ENCODE assay signal across 8 mouse cellular contexts in the genomic region with DNA sequence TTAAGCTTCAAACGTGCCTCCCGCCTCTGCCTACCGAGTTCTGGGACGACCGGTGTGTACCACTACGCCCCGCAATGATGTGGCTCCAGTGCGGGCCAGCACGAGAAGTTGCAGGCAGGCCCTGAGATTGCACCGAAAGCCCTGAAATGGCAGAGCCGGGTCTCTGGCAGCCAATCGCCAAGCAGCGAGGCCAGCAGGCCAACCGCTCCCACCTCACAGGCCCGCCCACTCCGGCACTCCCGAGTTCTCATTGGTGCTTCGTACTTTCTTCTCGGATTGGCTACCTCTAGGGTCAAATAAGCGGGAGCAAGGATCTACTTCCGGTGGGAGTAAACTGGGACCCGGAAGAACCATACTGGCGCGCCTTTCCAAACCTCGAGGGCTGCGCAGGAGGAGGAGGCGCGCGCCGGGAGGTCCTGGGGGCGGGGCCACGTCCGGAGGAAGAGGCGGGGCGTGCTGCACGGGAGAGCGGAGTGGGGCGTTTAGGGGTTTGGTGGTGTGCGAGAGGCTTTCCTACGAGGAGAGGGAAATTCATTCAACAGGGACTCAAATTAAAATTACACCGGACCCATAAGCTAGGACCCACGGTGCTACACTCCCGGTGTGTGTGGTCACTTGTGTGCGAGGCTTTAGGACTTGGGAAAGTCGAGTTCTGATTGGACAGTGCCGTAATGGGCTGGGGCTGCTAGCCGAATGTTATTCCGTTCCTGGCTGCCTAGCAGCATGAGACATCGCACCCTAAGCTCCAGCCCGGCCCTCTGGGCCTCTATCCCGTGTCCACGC. TPM values are rescaled to one million over a fixed set of nuclear protein-coding genes. Genes with fewer than 3 reads are reported as not detected.
DNase-seq lines count a peak whose midpoint lies in the region; ATAC-seq and TF ChIP-seq lines count a peak whose summit lies in the region.

A gene (plus strand): TSS at position 440 of the 783 bp plus-strand sequence.

- peaks cover 39% of the 10 kb centered on the region for H3K36me3 ChIP-seq in embryonic facial prominence, embryonic 14.5 days (ENCODE audit: control insufficient read depth, insufficient read depth, low read length)
- no peaks in the 10 kb centered on the region; the same call in 1 of the 2 replicates for H3K36me3 ChIP-seq in heart, adult 2 months (ENCODE audit: control insufficient read depth, insufficient read depth, low read length)
- peaks cover 63% of the 10 kb centered on the region for H3K36me3 ChIP-seq in limb, embryonic 13.5 days
- peaks cover 21% of the 10 kb centered on the region; the same call in 1 of the 2 replicates for H3K36me3 ChIP-seq in midbrain, embryonic 16.5 days (ENCODE audit: control insufficient read depth, insufficient read depth, low read length)

- TF ChIP-seq CTCF in heart, adult 2 months (IDR thresholded peaks at IDR 0.05): no peak; the same call in 1 of the 2 replicates

- H3K27me3 ChIP-seq in embryonic facial prominence, embryonic 14.5 days (replicated peaks; ENCODE audit: control insufficient read depth, insufficient read depth, low read length): no peaks in the 10 kb centered on the region
- H3K27me3 ChIP-seq in heart, adult 2 months (ENCODE audit: control insufficient read depth, insufficient read depth, low read length): no peaks in the 10 kb centered on the region
- H3K27me3 ChIP-seq in limb, embryonic 13.5 days: no peaks in the 10 kb centered on the region
- no peaks in the 10 kb centered on the region for H3K27me3 ChIP-seq in midbrain, embryonic 16.5 days (ENCODE audit: control insufficient read depth, insufficient read depth, low read depth, low read length)

- H3K79me2 ChIP-seq in heart, adult 2 months (replicated peaks; ENCODE audit: control insufficient read depth, insufficient read depth, low read length): no peaks in the 10 kb centered on the region

- peak; percentile 100 for DNase-seq in 3T3-L1 (ENCODE audit: low read depth, low spot score)
- DNase-seq in adrenal gland, postnatal 4 days (ENCODE audit: low spot score in 2 of 2): peak; percentile 84 to 97
- DNase-seq in embryonic facial prominence, embryonic 14.5 days (ENCODE audit: low spot score): peak; percentile 100
- DNase-seq in heart, adult 2 months: peak; percentile 96 to 99
- DNase-seq in kidney, adult 8-10 months: peak; percentile 99 to 100
- peak; percentile 92 to 98 for DNase-seq in spleen, postnatal 10 days (ENCODE audit: low spot score in 2 of 2)

- TF ChIP-seq POLR2A in heart, adult 2 months (IDR thresholded peaks at IDR 0.05; ENCODE audit: insufficient read depth, low read depth, low read length): peak; percentile 92

- peak within 1 kb of the TSS; percentile 92 for H3K4me2 ChIP-seq in embryonic facial prominence, embryonic 14.5 days (ENCODE audit: low read depth, low read length)
- H3K4me2 ChIP-seq in limb, embryonic 13.5 days (replicated peaks): peak within 1 kb of the TSS; percentile 91
- peak within 1 kb of the TSS; percentile 92 for H3K4me2 ChIP-seq in midbrain, embryonic 16.5 days (ENCODE audit: low read length)

- H3K4me1 ChIP-seq in embryonic facial prominence, embryonic 14.5 days (ENCODE audit: control insufficient read depth, insufficient read depth, low read length): 0 out of 2 replicates have a peak, but pooled peaks cover 5% of the 10 kb centered on the region
- no peaks in the 10 kb centered on the region; the same call in 1 of the 2 replicates for H3K4me1 ChIP-seq in heart, adult 2 months (ENCODE audit: control insufficient read depth, insufficient read depth, low read length)
- H3K4me1 ChIP-seq in limb, embryonic 13.5 days: peaks cover 10% of the 10 kb centered on the region
- peaks cover 15% of the 10 kb centered on the region for H3K4me1 ChIP-seq in midbrain, embryonic 16.5 days (ENCODE audit: control insufficient read depth, insufficient read depth, low read length)

- H3K4me3 ChIP-seq in embryonic facial prominence, embryonic 14.5 days (ENCODE audit: low read depth, low read length): peak within 1 kb of the TSS; percentile 63
- H3K4me3 ChIP-seq in heart, adult 2 months: peak within 1 kb of the TSS; percentile 90
- H3K4me3 ChIP-seq in limb, embryonic 13.5 days: peak within 1 kb of the TSS; percentile 64
- peak within 1 kb of the TSS; percentile 58 for H3K4me3 ChIP-seq in midbrain, embryonic 16.5 days (ENCODE audit: low read depth, low read length)

- under 1% methylated on average over 46 of the region's 52 CpGs for WGBS in embryonic facial prominence, embryonic 14.5 days
- WGBS in heart, adult 2 months: under 1% methylated on average over 50 of the region's 52 CpGs
- under 1% methylated on average over 52 of the region's 52 CpGs for WGBS in limb, embryonic 13.5 days
- WGBS in midbrain, embryonic 16.5 days: under 1% methylated on average over 52 of the region's 52 CpGs

- H3K27ac ChIP-seq in embryonic facial prominence, embryonic 14.5 days (replicated peaks; ENCODE audit: low read depth, low read length): peak within 1 kb of the TSS; percentile 94
- H3K27ac ChIP-seq in heart, adult 2 months: peak within 1 kb of the TSS; percentile 86
- peak within 1 kb of the TSS; percentile 91 for H3K27ac ChIP-seq in limb, embryonic 13.5 days
- peak within 1 kb of the TSS; percentile 83 for H3K27ac ChIP-seq in midbrain, embryonic 16.5 days (ENCODE audit: low read length)

- peak within 1 kb of the TSS; percentile 71 for H3K9ac ChIP-seq in embryonic facial prominence, embryonic 14.5 days (ENCODE audit: low read depth, low read length)
- peak within 1 kb of the TSS; percentile 76 for H3K9ac ChIP-seq in heart, adult 2 months (ENCODE audit: low read depth, low read length)
- peak within 1 kb of the TSS; percentile 87 for H3K9ac ChIP-seq in limb, embryonic 13.5 days
- H3K9ac ChIP-seq in midbrain, embryonic 16.5 days (ENCODE audit: low read depth, low read length): peak within 1 kb of the TSS; percentile 69

- peak; percentile 98 for ATAC-seq in embryonic facial prominence, embryonic 14.5 days (ENCODE audit: low read depth)
- ATAC-seq in limb, embryonic 13.5 days (ENCODE audit: low FRiP score, low read depth): peak; percentile 99
- peak; percentile 99 for ATAC-seq in midbrain, embryonic 16.5 days

- intact Hi-C loops in heart, adult 2 months (cut with DNase I): loop anchor here (1.0 to 5.0 kb wide), 3 partner anchors 18 to 91 kb away; a partner anchor contains a TSS

- H3K9me3 ChIP-seq in embryonic facial prominence, embryonic 14.5 days (ENCODE audit: control insufficient read depth, low read length): no peaks in the 10 kb centered on the region
- no peaks in the 10 kb centered on the region for H3K9me3 ChIP-seq in limb, embryonic 13.5 days
- H3K9me3 ChIP-seq in midbrain, embryonic 16.5 days (replicated peaks; ENCODE audit: control insufficient read depth, low read length, poor library complexity, severe bottlenecking): no peaks in the 10 kb centered on the region

- peak; percentile 31; the same call in 1 of the 2 replicates for TF ChIP-seq EP300 in heart, adult 2 months (IDR thresholded peaks at IDR 0.05; ENCODE audit: insufficient read depth, low read depth, low read length)

RNA-seq across cellular contexts. Expression of the gene that starts here (rescaled TPM):
- total RNA-seq in adrenal gland, postnatal 4 days (2021): 10 to 100 TPM; 14.5 to 18.7 TPM
- 9.9 and 11.2 TPM in 2 replicates for polyA plus RNA-seq in embryonic facial prominence, embryonic 14.5 days (2014; fragmentation: Nextera tagmentation; extraction: Ambion mirVana)
- total RNA-seq in heart, adult 2 months (2021): 1 to 10 TPM; 5.0 to 5.7 TPM
- polyA plus RNA-seq in heart, adult 2 months (2012; rRNA removed): 10.2 and 10.3 TPM in 2 replicates
- 14.7 and 15.7 TPM in 2 replicates for polyA plus RNA-seq in limb, embryonic 13.5 days (2015; fragmentation: Nextera tagmentation; extraction: Ambion mirVana)
- 6.2 and 7.0 TPM in 2 replicates for polyA plus RNA-seq in midbrain, embryonic 16.5 days (2015; fragmentation: Nextera tagmentation; extraction: Ambion mirVana)

Comparison
In these comparisons a context has a peak if more than half of its experiments do, and no peak if none do; other contexts are left out.
1. Peak in every context shown above with its lines: DNase-seq, ATAC-seq, H3K4me3 ChIP-seq and H3K27ac ChIP-seq.